Mouse (Mus musculus) R1 (cell line): ENCODE data around the gene Gm45716.
A peak's percentile ranks its signal among the peaks of the same experiment; 100 is the strongest.

Experiments used
- DNase-seq: peaks from one replicate; pipeline ENCODE4 v3.0.0-alpha.2; 2018; ENCODE audit warnings: low read depth, low spot score

Gene Gm45716

GRCm38 (mm10) chr11:90200826-90201225 lies 13.3 kb downstream of the Gm45716 start:
- DNase-seq: no peak

- DNase-seq: peak; percentile 59
Measured at GRCm38 (mm10) chr11:90214246-90214645, 26.8 kb downstream of the Gm45716 start.

- DNase-seq: no peak
Measured at GRCm38 (mm10) chr11:90220022-90220645, 32.7 kb downstream of the Gm45716 start.

- no peak for DNase-seq
Measured at GRCm38 (mm10) chr11:90220750-90221149, 33.3 kb downstream of the Gm45716 start.

- no peak for DNase-seq
Measured at GRCm38 (mm10) chr11:90224914-90225470, 37.5 kb downstream of the Gm45716 start.

- DNase-seq: no peak
Measured at GRCm38 (mm10) chr11:90227000-90227922, 39.8 kb downstream of the Gm45716 start.

- no peak for DNase-seq
Measured at GRCm38 (mm10) chr11:90228251-90228949, 40.9 kb downstream of the Gm45716 start.

GRCm38 (mm10) chr11:90229800-90230199 lies 42.3 kb downstream of the Gm45716 start:
- no peak for DNase-seq

- no peak for DNase-seq
Measured at GRCm38 (mm10) chr11:90230671-90231070, 43.2 kb downstream of the Gm45716 start.

GRCm38 (mm10) chr11:90231631-90232030 lies 44.1 kb downstream of the Gm45716 start:
- no peak for DNase-seq

GRCm38 (mm10) chr11:90232685-90233084 lies 45.2 kb downstream of the Gm45716 start:
- DNase-seq: no peak

GRCm38 (mm10) chr11:90235221-90235620 lies 47.7 kb downstream of the Gm45716 start:
- no peak for DNase-seq

- peak; percentile 71 for DNase-seq
Measured at GRCm38 (mm10) chr11:90237616-90238015, 50.1 kb downstream of the Gm45716 start.

GRCm38 (mm10) chr11:90238657-90239056 lies 51.2 kb downstream of the Gm45716 start:
- DNase-seq: peak; percentile 70

GRCm38 (mm10) chr11:90240652-90241330 lies 53.3 kb downstream of the Gm45716 start:
- no peak for DNase-seq

- no peak for DNase-seq
Measured at GRCm38 (mm10) chr11:90241874-90242273, 54.4 kb downstream of the Gm45716 start.

GRCm38 (mm10) chr11:90243300-90243699 lies 55.8 kb downstream of the Gm45716 start:
- DNase-seq: no peak

- DNase-seq: no peak
Measured at GRCm38 (mm10) chr11:90245630-90246029, 58.1 kb downstream of the Gm45716 start.

- no peak for DNase-seq
Measured at GRCm38 (mm10) chr11:90246676-90247075, 59.2 kb downstream of the Gm45716 start.

GRCm38 (mm10) chr11:90247793-90248192 lies 60.3 kb downstream of the Gm45716 start:
- DNase-seq: no peak

- DNase-seq: peak; percentile 96
Measured at GRCm38 (mm10) chr11:90249025-90249650, 61.7 kb downstream of the Gm45716 start, which contains the start of gene Mmd. Mmd (plus strand) TSS chr11:90249456.
